Mouse (Mus musculus) liver, postnatal 0 days (tissue): Measurements from ENCODE around the gene Tbc1d10c.

Source experiments
- CTCF ChIP-seq: sonication (generic); IDR thresholded peaks from 2 replicates; pipeline ENCODE4 v1.5.1; 2016; ENCODE audit warnings: antibody characterized with exemption, low read depth
- EP300 ChIP-seq: IDR thresholded peaks from 2 replicates; pipeline ENCODE4 v1.6.1; 2016; ENCODE audit warnings: antibody characterized with exemption, low read depth, mild to moderate bottlenecking

DNA sequence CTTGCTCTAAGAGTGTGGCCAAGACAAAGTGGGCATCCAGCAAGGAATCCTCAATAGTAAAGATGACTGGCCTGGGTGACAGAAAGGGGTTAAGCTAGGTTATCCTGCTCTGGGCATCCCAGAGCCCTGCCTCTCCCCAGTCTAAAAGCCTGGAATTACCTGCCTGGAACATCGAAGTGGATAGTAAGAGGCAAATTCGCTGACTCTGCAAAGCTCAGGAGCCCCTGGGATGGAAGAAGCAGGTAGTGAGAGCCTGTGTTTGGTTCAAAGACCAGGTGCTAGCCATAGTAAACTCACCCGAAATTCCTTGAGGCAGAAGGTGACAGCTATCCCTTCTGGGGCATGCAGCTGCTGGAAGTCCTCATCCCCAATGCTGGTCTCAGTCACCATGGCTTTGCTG is 6.1 kb upstream of the Tbc1d10c start:
- no peak for TF ChIP-seq CTCF
- TF ChIP-seq EP300 = no peak
